Mouse (Mus musculus) heart, adult 8-10 months (tissue): ENCODE measurements at regions not wholly inside any gene's neighbourhood (a gene's known extent, or its start where the extent isn't known, plus 50 kb on each side); places are given as distances from the start of the nearest gene placed in this dataset.

Source experiments
- DNase-seq: peaks from one replicate; pipeline ENCODE4 v3.0.0; 2022; ENCODE audit warnings: low spot score

- peak; percentile 27 for DNase-seq
Measured at GRCm38 (mm10) chr11:35065959-35066414, 55.0 kb upstream of the Slit3 start.

- no peak for DNase-seq
Measured at GRCm38 (mm10) chr11:35057791-35058190, 63.2 kb upstream of the Slit3 start.

- DNase-seq: no peak
Measured at GRCm38 (mm10) chr11:35055496-35056125, 65.4 kb upstream of the Slit3 start.

- no peak for DNase-seq
Measured at GRCm38 (mm10) chr11:35053613-35053950, 67.4 kb upstream of the Slit3 start.

GRCm38 (mm10) chr11:35052856-35053612 is 68.0 kb upstream of the Slit3 start:
- DNase-seq: no peak

- no peak for DNase-seq
Measured at GRCm38 (mm10) chr11:35049663-35050215, 71.3 kb upstream of the Slit3 start.

GRCm38 (mm10) chr11:35044659-35045058 is 76.4 kb upstream of the Slit3 start:
- DNase-seq: no peak

- DNase-seq: no peak
Measured at GRCm38 (mm10) chr11:35024448-35024847, 96.6 kb upstream of the Slit3 start.

- DNase-seq: no peak
Measured at GRCm38 (mm10) chr11:35023813-35024212, 97.2 kb upstream of the Slit3 start.

GRCm38 (mm10) chr11:35021990-35022625 is 98.9 kb upstream of the Slit3 start:
- DNase-seq: no peak

- no peak for DNase-seq
Measured at GRCm38 (mm10) chr11:35016998-35017397, 104.0 kb upstream of the Slit3 start.

- DNase-seq: no peak
Measured at GRCm38 (mm10) chr11:35011521-35012476, 109.2 kb upstream of the Slit3 start.

- no peak for DNase-seq
Measured at GRCm38 (mm10) chr11:35006773-35007567, 114.1 kb upstream of the Slit3 start.

GRCm38 (mm10) chr11:35005143-35005542 is 115.9 kb upstream of the Slit3 start:
- no peak for DNase-seq

GRCm38 (mm10) chr11:35004431-35004830 is 116.6 kb upstream of the Slit3 start:
- DNase-seq: no peak

GRCm38 (mm10) chr11:35003956-35004355 is 117.1 kb upstream of the Slit3 start:
- DNase-seq: no peak

GRCm38 (mm10) chr11:34997906-34998305 is 123.1 kb upstream of the Slit3 start:
- no peak for DNase-seq

GRCm38 (mm10) chr11:34995515-34995914 is 125.5 kb upstream of the Slit3 start:
- no peak for DNase-seq

GRCm38 (mm10) chr11:34982775-34983457 is 138.1 kb upstream of the Slit3 start:
- DNase-seq: no peak

- DNase-seq: peak; percentile 17
Measured at GRCm38 (mm10) chr11:34980210-34980609, 140.8 kb upstream of the Slit3 start.
